Mouse (Mus musculus) MEL (cell line): ENCODE measurements around the gene Chst3. TPM values are rescaled to one million over a fixed set of nuclear protein-coding genes. Genes with fewer than 3 reads are reported as not detected.
"Not testable (repeated sequence)": the region's sequence is repeated elsewhere in the genome, so short reads cannot be mapped to it uniquely, and the experiment has no call there.

Source experiments
- DNase-seq: peaks from one replicate; pipeline ENCODE4 v3.0.0; 2011; ENCODE audit warnings: low read depth, low spot score
- H3K27ac ChIP-seq: 2 replicates; pipeline ENCODE4 v1.5.1; 2012; ENCODE audit warnings: low read depth, mild to moderate bottlenecking, control low read depth, low read length, moderate library complexity; ENCODE audit not compliant: control insufficient read depth
- H3K27me3 ChIP-seq, 2 experiments: fragments of 150-350 bp in 1 of 2; sonication (generic) in 1 of 2; 2 replicates each; pipeline ENCODE4 v1.6.1; 2012; ENCODE audit warnings: low read length in 2 of 2, mild to moderate bottlenecking in 2 of 2, improper control_type of control experiment in 1 of 2, moderate library complexity in 1 of 2; ENCODE audit not compliant: insufficient read depth in 2 of 2, control insufficient read depth in 1 of 2
- H3K36me3 ChIP-seq, 2 experiments: 2 replicates each; pipeline ENCODE4 v1.6.1; 2012 to 2014; ENCODE audit warnings: low read length in 2 of 2, improper control_type of control experiment in 1 of 2, inconsistent platforms in 1 of 2, mild to moderate bottlenecking in 1 of 2; ENCODE audit not compliant: insufficient read depth in 2 of 2, control insufficient read depth in 1 of 2
- H3K4me1 ChIP-seq, 2 experiments: fragments of 150-350 bp in 1 of 2; sonication (generic) in 1 of 2; 2 replicates each; pipeline ENCODE4 v1.6.1; 2012; ENCODE audit warnings: low read length in 2 of 2, improper control_type of control experiment in 1 of 2, mild to moderate bottlenecking in 1 of 2; ENCODE audit not compliant: insufficient read depth in 2 of 2, control insufficient read depth in 1 of 2
- H3K4me3 ChIP-seq, 2 experiments: fragments of 150-350 bp in 1 of 2; sonication (generic) in 1 of 2; 2 replicates each; pipeline ENCODE4 v1.5.1; 2012; ENCODE audit warnings: low read depth in 2 of 2, low read length in 2 of 2, mild to moderate bottlenecking in 2 of 2, moderate library complexity in 2 of 2, control low read depth in 1 of 2, improper control_type of control experiment in 1 of 2; ENCODE audit not compliant: control insufficient read depth in 1 of 2, insufficient read depth in 1 of 2
- H3K79me2 ChIP-seq: 2 replicates; pipeline ENCODE4 v1.6.1; 2012; ENCODE audit warnings: mild to moderate bottlenecking, low read length, moderate library complexity; ENCODE audit not compliant: control insufficient read depth, poor library complexity, insufficient read depth
- H3K9ac ChIP-seq: 2 replicates; pipeline ENCODE4 v1.6.1; 2012; ENCODE audit warnings: low read depth, mild to moderate bottlenecking, control low read depth, low read length, moderate library complexity; ENCODE audit not compliant: control insufficient read depth, poor library complexity, severe bottlenecking
- H3K9me3 ChIP-seq: fragments of 150-350 bp; sonication (generic); replicated peaks from 2 replicates; pipeline ENCODE4 v1.6.1; 2012; ENCODE audit warnings: mild to moderate bottlenecking, low read length, improper control_type of control experiment, moderate library complexity; ENCODE audit not compliant: insufficient read depth
- BHLHE40 ChIP-seq: IDR thresholded peaks from 2 replicates; pipeline ENCODE4 v1.6.1; 2012; ENCODE audit warnings: low read depth, mild to moderate bottlenecking, inconsistent platforms, low read length, improper control_type of control experiment, borderline replicate concordance
- KAT2A ChIP-seq: conservative IDR thresholded peaks from 2 replicates; pipeline ENCODE4 v1.6.1; 2012; ENCODE audit warnings: low read depth, low read length, improper control_type of control experiment, inconsistent platforms
- MAFK ChIP-seq: IDR thresholded peaks from 2 replicates; pipeline ENCODE4 v1.6.1; 2011; ENCODE audit warnings: low read depth, mild to moderate bottlenecking, low read length, improper control_type of control experiment, borderline replicate concordance
- MAX ChIP-seq: IDR thresholded peaks from 2 replicates; pipeline ENCODE4 v1.6.1; 2011; ENCODE audit warnings: low read length, improper control_type of control experiment
- MAZ ChIP-seq: IDR thresholded peaks from 2 replicates; pipeline ENCODE4 v1.6.1; 2012; ENCODE audit warnings: low read depth, mild to moderate bottlenecking, inconsistent platforms, low read length, improper control_type of control experiment
- MXI1 ChIP-seq: IDR thresholded peaks from 2 replicates; pipeline ENCODE4 v1.6.1; 2011; ENCODE audit warnings: mild to moderate bottlenecking, low read depth, low read length, improper control_type of control experiment
- MYB ChIP-seq: IDR thresholded peaks from 2 replicates; pipeline ENCODE4 v1.6.1; 2011; ENCODE audit warnings: mild to moderate bottlenecking, low read depth, low read length, improper control_type of control experiment
- POLR2AphosphoS2 ChIP-seq: IDR thresholded peaks from 2 replicates; pipeline ENCODE4 v1.6.1; 2011; ENCODE audit warnings: low read length, improper control_type of control experiment
- RCOR1 ChIP-seq: IDR thresholded peaks from 2 replicates; pipeline ENCODE4 v1.6.1; 2012; ENCODE audit warnings: low read depth, mild to moderate bottlenecking, inconsistent platforms, low read length, improper control_type of control experiment
- TAL1 ChIP-seq: IDR thresholded peaks from 2 replicates; pipeline ENCODE4 v1.6.1; 2012; ENCODE audit warnings: mild to moderate bottlenecking, inconsistent platforms, low read length, moderate library complexity, mixed read lengths
- TBP ChIP-seq: IDR thresholded peaks from 2 replicates; pipeline ENCODE4 v1.8.0; 2011; ENCODE audit warnings: low read depth, low read length, improper control_type of control experiment
- polyA plus RNA-seq, 2 experiments: library from polyadenylated mRNA; stranded (reverse) in 1 of 2; unstranded in 1 of 2; fragments of >175 nt in 1 of 2; fragments of >200 nt in 1 of 2; gene quantifications; 2 replicates each; pipeline versions ENCODE4 v1.2.1 to v1.2.4; 2012; ENCODE audit warnings: low replicate concordance in 2 of 2, low read depth in 1 of 2; ENCODE audit not compliant: insufficient read length in 2 of 2, insufficient read depth in 1 of 2, missing spikeins in 1 of 2
- total RNA-seq: library from RNA; depleted of rRNA; stranded (reverse); fragments of 300-350 nt; gene quantifications from 2 replicates; pipeline ENCODE4 v1.2.3, GENCODE M21; 2012

Gene Chst3
- total and polyA plus RNA-seq, 3 experiments: 0.08 TPM; not detected in 2

GRCm38 (mm10) chr10:60162973-60163255 is 56.1 kb downstream of the Chst3 start:
- TF ChIP-seq MYB (no peak), MAFK (no peak), KAT2A (no peak), TBP (no peak), MAX (no peak), MXI1 (no peak), POLR2AphosphoS2 (no peak), BHLHE40 (no peak), MAZ (no peak), RCOR1 (no peak), TAL1 (no peak)
- H3K4me1 ChIP-seq: no peaks in the 10 kb centered on the region
- H3K27me3 ChIP-seq: no peaks in the 10 kb centered on the region; a peak in 2 of 4 replicates
- H3K79me2 ChIP-seq: no peaks in the 10 kb centered on the region
- H3K9me3 ChIP-seq: no peaks in the 10 kb centered on the region
- no peak overlapping the region for H3K27ac ChIP-seq
- H3K36me3 ChIP-seq: no peaks in the 10 kb centered on the region
- no peak overlapping the region for H3K4me3 ChIP-seq
- no peak overlapping the region for H3K9ac ChIP-seq
- DNase-seq: no peak

- not testable (repeated sequence) for DNase-seq, H3K36me3 ChIP-seq, H3K4me1 ChIP-seq, H3K4me3 ChIP-seq, H3K9me3 ChIP-seq, H3K9ac ChIP-seq, H3K27me3 ChIP-seq, H3K79me2 ChIP-seq, H3K27ac ChIP-seq
These were observed 56.7 kb downstream of the Chst3 start for GRCm38 (mm10) chr10:60162184-60162972.

GRCm38 (mm10) chr10:60161397-60161796 is 57.7 kb downstream of the Chst3 start:
- not testable (repeated sequence) for H3K79me2 ChIP-seq, H3K4me1 ChIP-seq, H3K9me3 ChIP-seq, H3K27ac ChIP-seq, H3K9ac ChIP-seq, DNase-seq, H3K4me3 ChIP-seq, H3K36me3 ChIP-seq, H3K27me3 ChIP-seq
